Mouse (Mus musculus): ENCODE data around the gene Scnn1g. TPM values are rescaled to one million over a fixed set of nuclear protein-coding genes. Genes with fewer than 3 reads are reported as not detected.
A peak's percentile ranks its signal among the peaks of the same experiment; 100 is the strongest.

The Scnn1g gene
- polyA plus RNA-seq, 1 experiment from 2014 or later = 59.7 TPM

GRCm38 (mm10) chr7:121763328-121763727, 29.0 kb downstream of the Scnn1g start:
- no peak for TF ChIP-seq CTCF (IDR thresholded peaks at IDR 0.05; ENCODE audit: low read depth)
- DNase-seq (ENCODE audit: low spot score) (no peak), ATAC-seq (replicated peaks; ENCODE audit: low FRiP score, low read depth) (no peak)
- no peaks in the 10 kb centered on the region for H3K4me1 ChIP-seq (replicated peaks; ENCODE audit: insufficient read depth, low read length)
- H3K9me3 ChIP-seq (replicated peaks; ENCODE audit: low read length) = no peaks in the 10 kb centered on the region
- H3K9ac ChIP-seq (ENCODE audit: low read depth, low read length) = no peak overlapping the region
- no peaks in the 10 kb centered on the region for H3K27me3 ChIP-seq (ENCODE audit: insufficient read depth, low read length)
- WGBS = 88% methylated on average over 4 of the region's 4 CpGs
- H3K36me3 ChIP-seq (ENCODE audit: insufficient read depth, low read length) = no peaks in the 10 kb centered on the region
- no peak overlapping the region for H3K4me3 ChIP-seq (replicated peaks; ENCODE audit: low read depth, low read length)
- H3K27ac ChIP-seq = no peak overlapping the region
- H3K4me2 ChIP-seq (ENCODE audit: low read length) = no peak overlapping the region

GRCm38 (mm10) chr7:121767900-121768299, 33.6 kb downstream of the Scnn1g start:
- Histone ChIP-seq H3K4me2 (ENCODE audit: low read length) (no peak overlapping the region), H3K9me3 (replicated peaks; ENCODE audit: low read length) (no peaks in the 10 kb centered on the region), H3K4me3 (replicated peaks; ENCODE audit: low read depth, low read length) (no peak overlapping the region), H3K27ac (no peak overlapping the region), H3K9ac (ENCODE audit: low read depth, low read length) (no peak overlapping the region), H3K36me3 (ENCODE audit: insufficient read depth, low read length) (no peaks in the 10 kb centered on the region), H3K27me3 (ENCODE audit: insufficient read depth, low read length) (no peaks in the 10 kb centered on the region), H3K4me1 (replicated peaks; ENCODE audit: insufficient read depth, low read length) (no peaks in the 10 kb centered on the region)
- DNase-seq (ENCODE audit: low spot score) (no peak), ATAC-seq (replicated peaks; ENCODE audit: low FRiP score, low read depth) (no peak)
- no peak for TF ChIP-seq CTCF (IDR thresholded peaks at IDR 0.05; ENCODE audit: low read depth)
- WGBS = 72% methylated on average over 3 of the region's 3 CpGs

GRCm38 (mm10) chr7:121768983-121769382, 34.7 kb downstream of the Scnn1g start:
- Histone ChIP-seq H3K4me2 (ENCODE audit: low read length) (no peak overlapping the region), H3K9ac (ENCODE audit: low read depth, low read length) (no peak overlapping the region), H3K27me3 (ENCODE audit: insufficient read depth, low read length) (no peaks in the 10 kb centered on the region), H3K4me3 (replicated peaks; ENCODE audit: low read depth, low read length) (no peak overlapping the region), H3K27ac (no peak overlapping the region), H3K36me3 (ENCODE audit: insufficient read depth, low read length) (no peaks in the 10 kb centered on the region), H3K4me1 (replicated peaks; ENCODE audit: insufficient read depth, low read length) (no peaks in the 10 kb centered on the region), H3K9me3 (replicated peaks; ENCODE audit: low read length) (no peaks in the 10 kb centered on the region)
- 75% methylated on average over 9 of the region's 9 CpGs for WGBS
- 0 out of 2 replicates have a peak, but pooled peaks have one; percentile 5 for ATAC-seq (replicated peaks; ENCODE audit: low FRiP score, low read depth)
- no peak for TF ChIP-seq CTCF (IDR thresholded peaks at IDR 0.05; ENCODE audit: low read depth)
- DNase-seq (ENCODE audit: low spot score) = no peak

- 61% methylated on average over 1 of the region's 1 CpGs for WGBS
- ATAC-seq (replicated peaks; ENCODE audit: low FRiP score, low read depth) = no peak
- no peaks in the 10 kb centered on the region for H3K9me3 ChIP-seq (replicated peaks; ENCODE audit: low read length)
Observed at GRCm38 (mm10) chr7:121778553-121778952, 44.3 kb downstream of the Scnn1g start.

GRCm38 (mm10) chr7:121778980-121779379, 44.7 kb downstream of the Scnn1g start:
- H3K9ac ChIP-seq (ENCODE audit: low read depth, low read length) = no peak overlapping the region
- H3K4me3 ChIP-seq (replicated peaks; ENCODE audit: low read depth, low read length) = no peak overlapping the region
- no peaks in the 10 kb centered on the region for H3K36me3 ChIP-seq (ENCODE audit: insufficient read depth, low read length)
- 77% methylated on average over 3 of the region's 3 CpGs for WGBS
- TF ChIP-seq CTCF (IDR thresholded peaks at IDR 0.05; ENCODE audit: low read depth) = no peak
- ATAC-seq (replicated peaks; ENCODE audit: low FRiP score, low read depth) (no peak), DNase-seq (ENCODE audit: low spot score) (no peak)
- no peak overlapping the region for H3K4me2 ChIP-seq (ENCODE audit: low read length)
- peak overlapping the region; percentile 31; the same call in 1 of the 2 replicates for H3K27ac ChIP-seq
- no peaks in the 10 kb centered on the region for H3K4me1 ChIP-seq (replicated peaks; ENCODE audit: insufficient read depth, low read length)
- H3K9me3 ChIP-seq (replicated peaks; ENCODE audit: low read length) = no peaks in the 10 kb centered on the region
- no peaks in the 10 kb centered on the region for H3K27me3 ChIP-seq (ENCODE audit: insufficient read depth, low read length)

More at GRCm38 (mm10) chr7:121778553-121778952, 44.3 kb downstream of the Scnn1g start:
- peak overlapping the region; percentile 31; the same call in 1 of the 2 replicates for H3K27ac ChIP-seq
- no peaks in the 10 kb centered on the region for H3K27me3 ChIP-seq (ENCODE audit: insufficient read depth, low read length)
- H3K9ac ChIP-seq (ENCODE audit: low read depth, low read length) = no peak overlapping the region
- no peak overlapping the region for H3K4me2 ChIP-seq (ENCODE audit: low read length)
- no peak for DNase-seq (ENCODE audit: low spot score)
- no peak overlapping the region for H3K4me3 ChIP-seq (replicated peaks; ENCODE audit: low read depth, low read length)
- H3K36me3 ChIP-seq (ENCODE audit: insufficient read depth, low read length) = no peaks in the 10 kb centered on the region
- no peaks in the 10 kb centered on the region for H3K4me1 ChIP-seq (replicated peaks; ENCODE audit: insufficient read depth, low read length)
- TF ChIP-seq CTCF (IDR thresholded peaks at IDR 0.05; ENCODE audit: low read depth) = no peak

GRCm38 (mm10) chr7:121779409-121779808, 45.1 kb downstream of the Scnn1g start:
- Histone ChIP-seq H3K9ac (ENCODE audit: low read depth, low read length) (no peak overlapping the region), H3K27ac (no peak overlapping the region)
- TF ChIP-seq CTCF (IDR thresholded peaks at IDR 0.05; ENCODE audit: low read depth) = no peak

More at GRCm38 (mm10) chr7:121779409-121779808, 45.1 kb downstream of the Scnn1g start:
- no peak for ATAC-seq (replicated peaks; ENCODE audit: low FRiP score, low read depth)
- no peaks in the 10 kb centered on the region for H3K36me3 ChIP-seq (ENCODE audit: insufficient read depth, low read length)
- H3K4me2 ChIP-seq (ENCODE audit: low read length) = no peak overlapping the region
- H3K4me3 ChIP-seq (replicated peaks; ENCODE audit: low read depth, low read length) = no peak overlapping the region
- H3K4me1 ChIP-seq (replicated peaks; ENCODE audit: insufficient read depth, low read length) = no peaks in the 10 kb centered on the region
- H3K9me3 ChIP-seq (replicated peaks; ENCODE audit: low read length) = no peaks in the 10 kb centered on the region
- H3K27me3 ChIP-seq (ENCODE audit: insufficient read depth, low read length) = no peaks in the 10 kb centered on the region
- no peak for DNase-seq (ENCODE audit: low spot score)
